Mouse (Mus musculus): ENCODE results near the gene Vars2. TPM values are rescaled to one million over a fixed set of nuclear protein-coding genes. Genes with fewer than 3 reads are reported as not detected.

Vars2 gene
- polyA plus RNA-seq, 1 experiment from 2014 or later: 17.8 TPM

- H3K9me3 ChIP-seq: no peaks in the 10 kb centered on the region
- no peak for ATAC-seq (ENCODE audit: low FRiP score, low read depth)
- H3K4me2 ChIP-seq: peak overlapping the region; percentile 86
Measured at GRCm38 (mm10) chr17:35701978-35702461, 34.6 kb upstream of the Vars2 start.

GRCm38 (mm10) chr17:35701203-35701977 is 34.0 kb upstream of the Vars2 start:
- Histone ChIP-seq H3K4me2 (peak overlapping the region; percentile 86), H3K4me3 (peak overlapping the region; percentile 52), H3K9ac (peak overlapping the region; percentile 74), H3K36me3 (no peaks in the 10 kb centered on the region), H3K27me3 (no peaks in the 10 kb centered on the region), H3K4me1 (replicated peaks) (peaks cover 69% of the 10 kb centered on the region), H3K9me3 (no peaks in the 10 kb centered on the region), H3K27ac (replicated peaks) (peak overlapping the region; percentile 93)
- ATAC-seq (ENCODE audit: low FRiP score, low read depth): no peak
- under 1% methylated on average over 15 of the region's 16 CpGs for WGBS

More at GRCm38 (mm10) chr17:35701978-35702461, 34.6 kb upstream of the Vars2 start:
- no peaks in the 10 kb centered on the region for H3K36me3 ChIP-seq
- H3K4me1 ChIP-seq (replicated peaks): peaks cover 63% of the 10 kb centered on the region
- H3K27me3 ChIP-seq: no peaks in the 10 kb centered on the region
- peak overlapping the region; percentile 52 for H3K4me3 ChIP-seq
- H3K9ac ChIP-seq: peak overlapping the region; percentile 74
- peak overlapping the region; percentile 93 for H3K27ac ChIP-seq (replicated peaks)
- 3% methylated on average over 16 of the region's 16 CpGs for WGBS

- H3K27me3 ChIP-seq: no peaks in the 10 kb centered on the region
- H3K4me2 ChIP-seq: peak overlapping the region; percentile 86
- H3K4me3 ChIP-seq: peak overlapping the region; percentile 52
- H3K9me3 ChIP-seq: no peaks in the 10 kb centered on the region
- peak overlapping the region; percentile 93 for H3K27ac ChIP-seq (replicated peaks)
- H3K9ac ChIP-seq: peak overlapping the region; percentile 74
- peak; percentile 59 for ATAC-seq (ENCODE audit: low FRiP score, low read depth)
- peaks cover 2% of the 10 kb centered on the region; the same call in 1 of the 2 replicates for H3K36me3 ChIP-seq
- WGBS: 1% methylated on average over 46 of the region's 66 CpGs
- peaks cover 69% of the 10 kb centered on the region for H3K4me1 ChIP-seq (replicated peaks)
Measured at GRCm38 (mm10) chr17:35700371-35700961, 33.1 kb upstream of the Vars2 start.

- Histone ChIP-seq H3K27ac (replicated peaks) (peak overlapping the region; percentile 93), H3K27me3 (no peaks in the 10 kb centered on the region), H3K9ac (peak overlapping the region; percentile 74), H3K9me3 (no peaks in the 10 kb centered on the region), H3K4me1 (replicated peaks) (peaks cover 68% of the 10 kb centered on the region), H3K4me2 (peak overlapping the region; percentile 86), H3K4me3 (peak overlapping the region; percentile 52), H3K36me3 (peaks cover 7% of the 10 kb centered on the region; the same call in 1 of the 2 replicates)
- 1% methylated on average over 19 of the region's 19 CpGs for WGBS
- ATAC-seq (ENCODE audit: low FRiP score, low read depth): peak; percentile 21
Measured at GRCm38 (mm10) chr17:35699919-35700318, 32.5 kb upstream of the Vars2 start.

GRCm38 (mm10) chr17:35698501-35698883 is 31.1 kb upstream of the Vars2 start:
- H3K4me2 ChIP-seq: peak overlapping the region; percentile 86
- H3K36me3 ChIP-seq: peaks cover 11% of the 10 kb centered on the region
- H3K27me3 ChIP-seq: no peaks in the 10 kb centered on the region
- H3K4me3 ChIP-seq: peak overlapping the region; percentile 44
- ATAC-seq (ENCODE audit: low FRiP score, low read depth): no peak
- no peaks in the 10 kb centered on the region for H3K9me3 ChIP-seq
- peaks cover 54% of the 10 kb centered on the region for H3K4me1 ChIP-seq (replicated peaks)
- H3K27ac ChIP-seq (replicated peaks): peak overlapping the region; percentile 93
- peak overlapping the region; percentile 63 for H3K9ac ChIP-seq
- WGBS: 13% methylated on average over 5 of the region's 5 CpGs

- peak overlapping the region; percentile 86 for H3K4me2 ChIP-seq
- no peaks in the 10 kb centered on the region for H3K9me3 ChIP-seq
- 1% methylated on average over 16 of the region's 16 CpGs for WGBS
Measured at GRCm38 (mm10) chr17:35697759-35698500, 30.5 kb upstream of the Vars2 start.

GRCm38 (mm10) chr17:35697429-35697758 is 30.0 kb upstream of the Vars2 start:
- Histone ChIP-seq H3K36me3 (peaks cover 20% of the 10 kb centered on the region), H3K4me3 (peak overlapping the region; percentile 44), H3K9me3 (no peaks in the 10 kb centered on the region), H3K4me2 (peak overlapping the region; percentile 86), H3K4me1 (replicated peaks) (peaks cover 50% of the 10 kb centered on the region), H3K27me3 (no peaks in the 10 kb centered on the region), H3K9ac (peak overlapping the region; percentile 63), H3K27ac (replicated peaks) (peak overlapping the region; percentile 93)
- WGBS: 10% methylated on average over 1 of the region's 1 CpGs
- ATAC-seq (ENCODE audit: low FRiP score, low read depth): no peak; the same call in 1 of the 2 replicates

More at GRCm38 (mm10) chr17:35697759-35698500, 30.5 kb upstream of the Vars2 start:
- H3K4me1 ChIP-seq (replicated peaks): peaks cover 54% of the 10 kb centered on the region
- peak overlapping the region; percentile 44 for H3K4me3 ChIP-seq
- H3K36me3 ChIP-seq: peaks cover 16% of the 10 kb centered on the region
- peak overlapping the region; percentile 63 for H3K9ac ChIP-seq
- H3K27me3 ChIP-seq: no peaks in the 10 kb centered on the region
- H3K27ac ChIP-seq (replicated peaks): peak overlapping the region; percentile 93
- ATAC-seq (ENCODE audit: low FRiP score, low read depth): peak; percentile 63

- WGBS: 45% methylated on average over 6 of the region's 6 CpGs
- H3K27ac ChIP-seq (replicated peaks): peak overlapping the region; percentile 93; the same call in 1 of the 2 replicates
Measured at GRCm38 (mm10) chr17:35696691-35697090, 29.3 kb upstream of the Vars2 start.

GRCm38 (mm10) chr17:35695289-35695688 is 27.9 kb upstream of the Vars2 start:
- H3K4me1 ChIP-seq (replicated peaks): peaks cover 36% of the 10 kb centered on the region
- no peak overlapping the region for H3K4me3 ChIP-seq
- no peaks in the 10 kb centered on the region for H3K27me3 ChIP-seq
- H3K9ac ChIP-seq: no peak overlapping the region
- no peaks in the 10 kb centered on the region for H3K9me3 ChIP-seq
- WGBS: 93% methylated on average over 2 of the region's 2 CpGs
- H3K36me3 ChIP-seq: peaks cover 42% of the 10 kb centered on the region
- no peak for ATAC-seq (ENCODE audit: low FRiP score, low read depth)
- H3K27ac ChIP-seq (replicated peaks): no peak overlapping the region
- no peak overlapping the region for H3K4me2 ChIP-seq

More at GRCm38 (mm10) chr17:35696691-35697090, 29.3 kb upstream of the Vars2 start:
- Histone ChIP-seq H3K27me3 (no peaks in the 10 kb centered on the region), H3K36me3 (peaks cover 28% of the 10 kb centered on the region), H3K4me3 (peak overlapping the region; percentile 44), H3K4me2 (peak overlapping the region; percentile 86), H3K9me3 (no peaks in the 10 kb centered on the region), H3K4me1 (replicated peaks) (peaks cover 43% of the 10 kb centered on the region), H3K9ac (0 out of 2 replicates have a peak overlapping the region, but pooled peaks have one; percentile 63)
- no peak for ATAC-seq (ENCODE audit: low FRiP score, low read depth)

GRCm38 (mm10) chr17:35693906-35694305 is 26.5 kb upstream of the Vars2 start:
- Histone ChIP-seq H3K27ac (replicated peaks) (no peak overlapping the region), H3K4me2 (no peak overlapping the region), H3K4me1 (replicated peaks) (peaks cover 25% of the 10 kb centered on the region), H3K27me3 (no peaks in the 10 kb centered on the region), H3K9me3 (no peaks in the 10 kb centered on the region), H3K36me3 (peaks cover 55% of the 10 kb centered on the region), H3K9ac (no peak overlapping the region), H3K4me3 (no peak overlapping the region)
- 91% methylated on average over 5 of the region's 5 CpGs for WGBS
- no peak for ATAC-seq (ENCODE audit: low FRiP score, low read depth)

- 75% methylated on average over 4 of the region's 4 CpGs for WGBS
- peaks cover 71% of the 10 kb centered on the region for H3K36me3 ChIP-seq
Measured at GRCm38 (mm10) chr17:35692368-35692767, 25.0 kb upstream of the Vars2 start.

More at GRCm38 (mm10) chr17:35692368-35692767, 25.0 kb upstream of the Vars2 start:
- ATAC-seq (ENCODE audit: low FRiP score, low read depth): no peak
- no peak overlapping the region for H3K27ac ChIP-seq (replicated peaks)
- no peak overlapping the region for H3K4me3 ChIP-seq
- H3K27me3 ChIP-seq: no peaks in the 10 kb centered on the region
- no peak overlapping the region for H3K4me2 ChIP-seq
- no peak overlapping the region for H3K9ac ChIP-seq
- no peaks in the 10 kb centered on the region for H3K9me3 ChIP-seq
- peaks cover 10% of the 10 kb centered on the region for H3K4me1 ChIP-seq (replicated peaks)
